Mouse (Mus musculus): ENCODE data around the gene Sstr3. TPM values are rescaled to one million over a fixed set of nuclear protein-coding genes. Genes with fewer than 3 reads are reported as not detected.
A peak's percentile ranks its signal among the peaks of the same experiment; 100 is the strongest.

Gene Sstr3
- polyA plus RNA-seq, 1 experiment, result 0.11 TPM

DNA sequence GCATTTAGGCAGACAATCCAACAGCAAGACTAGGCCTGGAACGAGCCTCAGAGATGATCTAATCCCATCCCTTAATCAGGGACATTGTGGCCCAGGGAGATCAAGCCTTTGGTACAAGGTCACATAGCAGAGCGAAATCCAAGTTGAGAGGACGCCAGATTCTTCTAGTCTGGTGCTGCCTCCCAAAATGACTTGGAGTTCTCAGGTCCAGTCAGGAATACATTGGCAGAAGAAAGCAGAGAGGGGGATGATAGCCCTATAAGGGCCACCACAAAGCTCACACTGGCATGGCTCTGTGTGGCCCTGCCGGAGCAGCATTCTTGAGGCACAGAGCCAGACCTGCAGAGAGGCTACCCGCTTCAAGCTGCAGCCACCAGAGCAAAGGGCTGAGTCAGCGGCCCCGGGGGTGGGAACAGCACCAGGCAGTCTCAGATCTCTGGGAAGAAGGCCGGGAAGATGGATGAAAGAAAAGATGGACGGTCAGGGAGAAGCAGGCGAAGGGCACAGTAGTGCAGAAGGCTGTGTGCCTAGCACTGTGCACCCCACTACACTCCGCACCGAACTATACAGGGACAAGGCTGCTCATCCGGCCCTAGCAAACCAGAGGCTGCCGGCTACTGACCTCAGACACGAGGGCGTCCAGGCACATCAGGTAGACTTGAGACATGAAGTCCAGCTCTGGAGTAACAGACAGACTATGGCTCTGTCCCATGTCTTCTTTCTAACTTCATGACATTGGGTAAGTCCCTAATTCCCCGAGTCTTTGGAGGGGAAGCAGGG, 13.6 kb downstream of the Sstr3 start, which contains the start of gene C1qtnf6:
Gene C1qtnf6, minus strand, starts transcription at position 746 of the 780 bp plus-strand sequence.
- no peak for DNase-seq (ENCODE audit: low spot score)

DNA sequence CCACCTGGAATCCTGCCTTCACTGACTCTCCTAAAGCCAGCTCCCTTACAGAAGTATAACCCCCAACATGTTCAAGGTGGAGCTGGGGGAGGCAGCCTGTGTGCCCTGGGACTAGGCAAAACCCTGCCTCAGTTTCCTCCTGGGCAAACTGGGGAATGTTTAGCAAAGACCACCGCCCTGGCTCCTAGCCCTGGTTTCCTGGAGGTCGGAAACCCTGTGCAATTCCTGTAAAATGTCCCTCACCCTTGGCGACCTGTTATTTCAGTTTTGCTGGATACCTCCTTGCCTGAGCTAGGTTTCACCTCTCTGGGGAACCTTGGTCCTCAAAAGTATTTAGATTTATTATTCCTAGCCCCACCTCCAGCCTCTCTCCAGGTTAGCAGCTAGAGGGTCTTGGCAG, 14.3 kb downstream of the Sstr3 start:
- no peak for DNase-seq (ENCODE audit: low spot score)

DNA sequence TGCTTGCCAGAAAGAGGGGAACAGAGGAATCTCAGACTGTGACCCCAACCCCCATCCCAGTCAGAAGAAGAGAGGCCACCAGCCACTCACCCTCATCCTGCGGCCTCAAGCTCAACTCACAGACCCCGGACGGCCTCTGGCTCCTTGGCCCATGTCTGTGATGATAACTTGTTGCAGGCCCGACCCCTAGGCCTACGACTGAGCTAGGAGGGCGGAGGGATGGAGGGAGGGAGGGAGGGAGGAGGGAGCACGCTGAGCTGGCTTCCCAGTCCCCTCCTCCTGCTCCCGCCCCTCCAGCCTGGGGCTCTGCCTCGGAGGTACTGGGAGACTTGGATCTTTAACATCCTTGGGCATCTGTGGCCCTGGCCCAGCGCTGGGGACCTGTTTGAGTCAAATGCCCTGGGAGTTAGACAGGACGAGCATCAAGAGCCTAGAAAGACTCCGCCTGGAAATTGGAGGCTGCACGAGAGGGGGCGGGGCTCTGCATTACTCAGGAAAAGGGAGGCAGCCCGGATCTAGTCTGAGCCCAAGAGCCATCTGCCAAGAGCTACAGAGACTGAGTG, 15.0 kb downstream of the Sstr3 start:
- DNase-seq (ENCODE audit: low spot score), result peak; percentile 49

DNA sequence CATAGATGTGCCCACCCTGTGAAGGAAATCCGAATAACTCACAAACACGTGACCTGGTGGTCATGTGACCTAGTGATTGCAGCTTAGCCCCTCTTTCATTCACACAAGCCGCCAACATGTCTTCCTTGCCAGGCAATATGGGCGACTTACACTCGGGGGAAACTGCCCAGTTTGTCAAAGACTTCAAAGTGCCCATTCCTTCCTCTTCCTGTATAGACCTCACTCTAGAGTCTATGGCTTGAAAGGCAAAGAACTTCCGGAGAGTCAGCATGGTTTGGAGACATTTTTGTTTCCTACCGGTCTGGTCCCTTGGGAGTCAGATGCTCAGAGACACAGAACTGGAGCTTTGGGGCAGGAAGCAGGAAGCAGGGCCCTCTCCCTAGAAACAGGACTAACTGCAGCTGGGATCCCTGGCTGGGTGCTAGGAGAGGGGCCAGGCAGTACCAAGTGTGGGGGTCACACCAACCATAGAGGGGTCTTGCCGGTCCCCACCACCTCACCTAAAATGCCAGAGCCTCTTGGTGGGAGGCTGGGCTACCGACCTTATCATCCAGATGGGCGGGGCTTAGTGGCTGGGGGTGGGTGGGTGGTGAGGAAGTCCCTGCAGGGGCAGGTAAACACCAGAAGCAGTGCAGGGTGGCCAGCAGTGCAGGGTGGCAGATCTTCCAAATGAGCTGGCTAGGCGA, 15.6 kb downstream of the Sstr3 start:
- no peak for DNase-seq (ENCODE audit: low spot score)

DNA sequence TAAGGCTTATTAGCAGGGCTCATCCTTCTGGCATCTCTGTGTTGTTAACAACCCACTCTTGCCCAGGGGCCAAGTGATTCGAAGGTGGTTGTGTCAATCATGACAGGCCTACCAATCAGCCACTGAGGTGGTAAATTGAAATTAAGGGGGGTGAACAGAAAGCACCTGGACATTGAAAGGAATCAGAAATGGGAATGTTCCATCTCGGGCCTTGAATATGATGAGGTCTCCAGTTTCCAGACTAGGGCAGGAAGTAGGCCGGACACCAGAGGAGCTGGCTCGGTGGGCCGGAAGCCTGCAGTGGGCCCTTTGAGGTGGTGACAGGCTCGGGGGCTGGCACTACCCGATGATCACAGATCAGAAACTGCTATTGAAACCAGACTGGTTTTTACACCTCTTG, 16.5 kb downstream of the Sstr3 start:
- no peak for DNase-seq (ENCODE audit: low spot score)

DNA sequence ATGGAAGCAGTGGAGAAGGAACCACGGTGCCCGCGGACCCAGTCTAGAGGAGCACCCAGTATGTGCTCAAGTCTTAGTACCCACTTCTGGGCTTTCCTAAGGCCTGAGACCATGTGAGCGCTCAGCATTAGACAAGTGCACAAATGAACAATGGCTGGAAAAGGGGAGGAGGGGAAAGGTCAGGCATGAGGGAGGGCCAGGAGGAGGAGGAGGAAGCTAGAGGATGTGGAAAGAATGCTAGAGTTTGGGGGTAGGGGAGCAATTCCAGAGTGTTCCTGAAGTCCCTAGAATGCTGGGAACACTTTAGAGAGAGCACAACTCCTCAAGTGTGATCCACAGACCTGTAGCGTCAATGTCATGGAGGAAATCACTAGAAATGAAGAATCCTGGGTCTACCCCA, 20.3 kb downstream of the Sstr3 start:
- DNase-seq (ENCODE audit: low spot score), result no peak

DNA sequence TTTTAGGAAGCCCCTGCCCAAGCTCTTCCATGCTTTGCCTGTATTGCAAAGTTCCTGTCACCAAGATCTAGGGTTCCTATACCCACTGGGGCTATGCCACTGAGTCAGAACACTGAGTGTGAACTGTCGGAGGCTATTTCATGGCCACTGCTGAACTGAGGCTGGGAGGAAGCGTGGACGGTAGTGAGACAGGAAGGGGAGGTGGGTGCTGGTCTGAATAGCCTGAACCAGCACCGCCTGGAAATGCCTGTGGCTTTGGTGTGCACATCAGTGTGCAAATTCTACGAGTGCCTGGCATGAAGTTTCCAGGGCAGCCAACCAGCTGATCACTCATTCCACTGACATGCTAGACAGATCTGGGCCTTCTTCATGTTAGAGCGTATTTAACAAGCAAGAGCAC, 22.6 kb downstream of the Sstr3 start:
- DNase-seq (ENCODE audit: low spot score), result no peak

DNA sequence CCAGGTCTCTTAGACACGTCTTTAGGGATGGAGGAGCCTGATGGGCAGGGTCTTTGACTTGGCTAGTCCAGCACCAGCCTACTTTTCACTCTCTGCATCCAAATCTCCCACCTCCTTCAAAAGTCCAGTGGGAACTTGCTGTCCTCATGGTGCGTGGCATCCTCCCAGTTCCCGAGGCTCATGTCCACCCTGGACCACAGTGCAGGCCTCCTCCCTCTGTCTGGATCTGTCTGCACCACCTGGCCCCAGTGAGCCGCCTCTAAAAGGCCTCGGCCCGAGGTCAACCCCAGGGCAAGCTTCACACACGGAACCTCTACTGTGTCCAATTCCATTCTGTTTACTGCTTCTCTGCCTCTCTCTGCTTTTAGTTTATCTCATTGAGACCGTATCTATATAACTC, 23.2 kb downstream of the Sstr3 start:
- DNase-seq (ENCODE audit: low spot score), result no peak

DNA sequence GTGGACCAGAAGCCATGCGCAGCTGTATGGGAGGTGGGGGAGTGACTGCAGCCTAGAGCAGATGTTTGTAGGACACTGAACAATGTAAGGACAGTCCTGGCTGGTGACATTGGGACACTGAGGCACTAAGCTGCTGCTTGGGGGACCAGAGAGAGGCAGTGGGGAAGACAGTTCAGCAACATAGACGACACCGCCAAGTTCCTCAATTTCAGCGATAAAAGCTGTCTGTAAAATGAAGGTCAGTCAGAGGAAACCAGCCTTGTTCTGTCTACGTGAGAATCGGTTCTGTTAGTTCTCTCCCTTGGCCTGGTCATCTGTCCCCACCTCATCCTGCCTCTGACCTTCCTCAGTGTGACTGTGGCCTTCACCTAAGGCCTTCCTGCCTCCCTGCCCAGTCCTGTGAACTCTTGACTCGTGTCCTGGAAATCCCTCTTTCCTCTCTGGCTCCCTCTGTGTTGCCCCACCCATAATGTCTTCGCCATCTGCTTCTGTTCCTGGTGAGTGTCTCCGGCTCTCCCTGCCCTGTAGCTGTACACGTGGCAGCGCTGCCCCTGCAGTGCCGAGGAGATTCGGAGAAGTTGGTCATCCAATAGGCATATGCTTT, 24.3 kb downstream of the Sstr3 start:
- DNase-seq (ENCODE audit: low spot score), result no peak

DNA sequence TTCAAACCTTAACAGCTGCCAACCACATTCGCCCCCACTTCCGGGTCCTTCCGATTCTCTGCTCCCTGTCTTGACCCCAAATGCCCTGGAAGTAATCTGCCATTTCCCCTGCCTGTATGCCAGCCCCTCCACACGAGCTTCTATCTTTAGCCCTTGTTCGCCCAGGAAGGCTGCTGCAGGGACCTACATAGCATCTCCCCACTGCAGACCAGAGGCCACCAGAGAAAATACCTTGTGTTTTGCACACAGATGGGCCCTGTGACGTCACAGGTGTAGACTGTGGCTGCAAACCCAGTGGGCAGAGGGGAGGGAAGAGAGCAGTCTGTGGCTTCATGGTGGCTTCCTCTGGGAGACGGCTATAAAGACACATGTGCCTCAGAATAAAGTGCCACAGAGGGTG, 26.3 kb downstream of the Sstr3 start:
- no peak for DNase-seq (ENCODE audit: low spot score)

DNA sequence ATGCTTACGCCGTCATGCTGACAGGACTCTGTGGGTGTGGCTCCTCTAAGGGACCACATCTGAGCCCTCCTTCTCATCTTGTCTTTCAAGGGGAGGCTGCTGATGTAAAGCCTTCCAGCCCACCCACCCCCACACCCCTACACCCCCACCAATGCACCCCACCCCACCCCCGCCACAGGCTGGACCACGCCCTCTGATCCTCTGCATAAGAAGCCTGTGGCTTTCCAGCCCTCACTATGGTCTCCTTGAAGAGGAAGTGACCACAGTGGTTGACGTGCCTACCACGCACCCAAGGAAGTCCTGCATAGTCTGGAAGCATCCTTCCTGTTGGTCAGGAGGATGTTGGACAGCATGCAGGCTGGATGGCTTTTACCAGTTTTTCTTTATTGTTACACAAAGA, 28.7 kb downstream of the Sstr3 start:
- DNase-seq (ENCODE audit: low spot score), result no peak

DNA sequence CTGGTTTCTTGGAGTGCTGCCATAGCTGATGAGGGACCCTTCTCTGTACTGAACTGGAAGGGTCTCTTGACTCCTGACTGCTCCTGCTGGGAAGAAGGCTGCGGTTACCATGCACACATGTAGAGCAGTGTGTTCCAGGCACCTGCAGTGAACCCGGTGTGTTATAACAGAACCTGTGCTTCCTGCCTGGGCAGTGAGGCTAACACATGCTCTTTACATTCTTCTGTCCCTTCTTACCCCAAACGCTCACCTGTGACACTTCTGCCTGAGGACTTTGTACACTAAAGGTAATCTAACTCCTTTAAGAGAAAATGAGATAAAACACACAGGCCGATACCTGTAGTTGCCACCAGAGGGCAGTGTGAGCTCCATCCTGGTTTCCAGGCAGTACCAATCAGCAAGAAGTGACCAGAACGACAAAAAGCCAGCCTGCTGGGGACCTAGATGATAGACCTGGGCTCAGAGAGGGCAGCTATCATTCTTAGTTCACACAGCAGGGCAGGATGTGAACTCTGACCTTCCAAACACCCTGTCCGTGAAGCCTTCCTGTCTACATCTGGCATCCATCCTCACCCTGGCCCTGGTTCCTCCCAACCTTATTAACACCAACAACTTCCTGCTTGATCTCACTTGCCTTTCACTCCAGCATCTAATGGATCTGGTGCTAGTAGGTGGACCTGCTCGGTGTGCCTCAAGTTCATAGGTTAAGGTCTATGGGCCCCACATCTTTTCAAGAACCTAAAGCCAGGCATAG, 29.9 kb downstream of the Sstr3 start:
- peak; percentile 62 for DNase-seq (ENCODE audit: low spot score)

DNA sequence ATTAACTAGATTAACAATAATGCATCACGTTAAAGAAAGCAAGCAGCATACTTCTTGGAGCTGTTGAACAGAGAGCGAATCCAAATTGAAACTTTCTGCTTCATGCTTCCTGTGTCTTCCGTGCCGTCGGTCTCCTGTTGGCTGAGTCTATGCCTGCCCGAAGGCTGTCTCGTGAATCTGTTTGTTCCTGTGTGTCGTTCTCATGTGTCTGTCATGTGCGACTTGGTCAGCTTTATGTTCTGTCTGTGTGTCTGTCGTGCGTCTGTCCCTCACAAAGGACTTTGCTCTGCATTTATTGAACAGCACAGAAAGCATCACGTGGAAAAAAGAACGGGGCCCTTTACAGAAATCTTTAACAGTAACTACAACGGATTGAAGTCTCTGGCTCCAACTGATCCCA, 31.5 kb downstream of the Sstr3 start:
- DNase-seq (ENCODE audit: low spot score), result no peak

DNA sequence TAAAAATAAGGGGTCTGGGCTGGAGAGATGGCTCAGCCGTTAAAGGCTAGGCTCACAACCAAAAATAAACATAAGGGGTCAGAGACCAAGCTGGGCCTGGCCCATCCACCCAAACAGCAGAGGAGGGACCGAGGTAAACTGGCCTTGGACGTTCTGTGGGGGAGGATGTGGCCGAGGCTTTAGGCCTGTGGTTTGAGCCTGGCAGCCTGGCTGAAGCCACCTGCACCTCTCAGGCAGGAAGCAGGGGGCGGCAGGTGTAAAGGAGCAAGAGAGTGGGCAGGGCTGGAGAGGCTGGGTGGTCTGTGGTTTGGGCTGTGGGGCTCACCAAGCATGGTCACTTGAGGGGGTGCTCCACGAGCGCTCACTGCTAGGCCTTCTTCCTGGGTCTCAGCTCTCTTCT, 32.5 kb downstream of the Sstr3 start:
- DNase-seq (ENCODE audit: low spot score), result no peak

DNA sequence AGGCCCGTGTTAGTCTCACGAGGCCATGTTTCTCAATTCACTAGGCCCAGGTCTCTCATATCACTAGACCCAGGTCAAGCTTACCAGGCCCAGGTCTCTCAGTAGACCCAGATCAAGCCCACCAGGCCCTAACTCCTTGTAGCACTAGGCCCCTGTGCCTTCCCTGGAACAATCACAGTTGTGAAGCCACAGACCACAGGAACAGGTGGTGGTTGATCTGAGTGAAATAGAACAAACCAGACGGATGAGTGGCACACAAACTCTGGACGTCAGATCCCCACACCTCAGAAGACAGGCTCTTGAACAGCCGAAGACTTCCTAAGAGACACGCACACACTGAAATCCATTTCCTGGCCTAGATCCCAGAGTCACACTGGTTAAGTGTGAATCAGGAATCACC, 33.7 kb downstream of the Sstr3 start:
- no peak for DNase-seq (ENCODE audit: low spot score)

DNA sequence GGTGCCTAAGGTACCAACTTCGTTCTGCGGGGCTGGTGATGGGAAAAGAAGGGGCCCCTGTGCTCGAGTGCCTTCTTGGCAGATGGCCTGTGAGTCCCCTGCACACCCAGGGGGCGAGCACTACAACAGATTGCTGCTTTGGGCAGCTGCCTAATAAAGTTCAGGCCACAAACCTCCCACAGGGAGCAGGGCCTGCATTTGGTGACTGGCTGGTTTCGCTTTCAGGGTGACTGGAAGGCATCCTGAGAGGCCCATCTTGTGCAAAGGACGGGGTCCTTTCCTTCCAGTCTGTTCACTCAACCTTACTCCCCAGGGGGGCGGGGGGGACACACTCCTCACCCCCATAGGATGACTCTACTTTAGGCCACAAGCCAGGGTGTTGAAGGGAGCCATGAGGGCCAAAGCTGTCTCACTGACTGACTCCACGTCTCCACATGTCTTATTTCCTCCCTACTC, 34.3 kb downstream of the Sstr3 start:
- no peak for DNase-seq (ENCODE audit: low spot score)

DNA sequence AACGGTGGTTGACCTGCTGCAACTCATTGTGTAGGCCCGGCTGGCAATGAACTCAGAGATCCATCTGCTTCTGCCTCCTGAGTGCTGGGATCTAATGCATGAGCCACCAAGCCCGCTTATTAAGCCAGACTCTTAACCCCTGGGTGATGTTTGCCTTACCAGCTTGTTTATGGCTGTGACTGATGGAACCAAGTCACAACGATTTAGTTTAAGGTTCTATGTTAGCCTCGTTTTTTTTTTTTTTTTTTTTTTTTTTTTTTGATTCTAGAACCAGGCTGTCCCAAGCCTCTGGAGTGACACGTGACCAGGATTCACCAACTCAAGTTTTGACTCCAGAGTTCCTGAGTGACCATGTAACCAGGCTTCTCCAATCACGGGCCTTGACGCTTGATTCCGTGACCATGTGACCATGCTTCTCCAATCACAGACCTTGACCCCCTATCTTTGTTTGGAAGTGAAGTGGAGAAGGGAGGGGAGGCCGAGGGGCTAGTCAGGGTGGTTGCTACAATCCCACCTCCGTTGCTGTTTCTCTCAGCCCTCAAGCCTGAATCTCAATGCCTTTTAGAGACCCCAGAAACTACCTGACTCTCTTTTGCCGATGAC, 35.1 kb downstream of the Sstr3 start:
- no peak for DNase-seq (ENCODE audit: low spot score)

DNA sequence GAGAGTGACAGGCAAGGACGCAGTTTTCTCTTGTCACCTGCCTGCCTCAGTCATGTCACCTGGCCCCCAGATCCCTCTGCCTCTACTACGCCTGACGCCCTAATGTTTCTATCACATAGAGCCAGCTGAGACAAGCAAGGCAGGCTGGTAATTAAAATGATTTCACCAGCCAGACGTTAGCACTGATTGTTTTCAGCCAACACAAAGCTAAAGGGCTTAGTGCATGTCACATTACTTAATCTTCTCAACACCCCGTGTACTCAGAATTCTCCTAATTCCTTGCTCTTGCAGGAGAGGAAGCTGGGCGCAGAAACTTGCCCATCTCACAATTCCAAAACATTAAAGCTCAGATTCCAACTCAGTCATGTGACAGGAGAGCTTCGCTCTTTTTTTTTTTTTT, 36.0 kb downstream of the Sstr3 start:
- no peak for DNase-seq (ENCODE audit: low spot score)

DNA sequence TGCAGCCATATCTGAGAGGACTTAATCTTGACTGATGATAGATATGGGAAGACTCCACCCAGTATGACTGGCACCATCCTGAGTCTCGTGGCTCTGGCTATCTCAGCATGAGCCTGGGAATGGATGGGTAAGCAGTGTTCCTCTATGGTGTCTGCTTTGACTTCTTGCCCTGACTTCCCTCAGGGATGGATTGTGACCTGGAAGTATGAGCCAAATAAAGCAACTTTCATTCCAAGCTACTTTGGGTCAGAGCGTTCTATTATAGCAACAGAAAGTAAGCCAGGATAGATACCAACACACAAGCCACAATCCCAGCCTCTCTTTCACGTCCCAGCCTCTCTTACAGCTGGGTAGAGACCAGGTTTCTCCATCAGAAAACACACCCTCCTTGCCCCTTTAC, 38.9 kb downstream of the Sstr3 start:
- DNase-seq (ENCODE audit: low spot score), result no peak

DNA sequence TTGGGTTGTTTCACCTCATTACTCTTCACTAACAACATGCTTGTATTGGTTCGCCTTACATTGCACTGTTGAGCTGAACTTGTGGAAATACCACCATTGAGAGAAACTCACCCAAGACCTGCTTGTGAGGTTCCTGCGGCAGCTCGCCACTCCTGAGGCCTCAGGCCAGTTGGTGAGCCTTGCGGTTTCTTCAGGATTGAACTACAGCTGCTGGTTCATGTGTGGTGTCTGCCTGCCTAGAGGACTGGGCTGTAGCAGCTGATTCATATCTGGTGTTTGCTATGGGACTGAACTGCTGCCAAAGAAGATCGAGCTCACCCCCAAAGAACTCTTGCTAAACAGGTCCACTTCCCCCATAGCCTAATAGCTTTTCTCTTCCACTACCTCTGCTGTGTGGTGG, 39.7 kb downstream of the Sstr3 start:
- no peak for DNase-seq (ENCODE audit: low spot score)

DNA sequence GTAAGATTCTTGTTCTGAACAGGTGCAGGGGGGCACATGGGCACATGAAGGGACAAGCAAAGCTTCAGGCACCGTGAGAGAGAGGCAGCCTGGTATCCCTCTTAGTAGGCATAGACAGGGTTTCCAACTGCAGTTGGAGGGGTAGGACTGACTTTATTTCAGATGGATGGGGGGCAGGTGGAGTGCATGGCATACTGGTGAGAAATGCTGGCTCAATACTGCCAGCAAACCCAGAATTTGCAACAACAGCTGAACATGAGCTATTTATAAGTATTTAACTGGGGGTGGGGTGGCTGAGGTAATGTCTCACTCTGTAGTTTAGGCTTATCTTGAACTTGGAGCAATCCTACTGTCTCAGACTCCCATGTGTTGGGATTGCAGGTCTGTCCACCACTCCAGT, 40.5 kb downstream of the Sstr3 start:
- no peak for DNase-seq (ENCODE audit: low spot score)

Measured in urinary bladder, adult 2 months (tissue).